Mouse (Mus musculus): ENCODE measurements at regions not wholly inside any gene's neighbourhood (a gene's known extent, or its start where the extent isn't known, plus 50 kb on each side); places are given as distances from the start of the nearest gene placed in this dataset.

GRCm38 (mm10) chr16:9303134-9303533 lies 473.2 kb downstream of the 1810013L24Rik start:
- in situ Hi-C loops (cut with MboI; ENCODE audit: low sequenced_read_pairs in 2 of 2, unreplicated experiment in 2 of 2), result no loop called here
- no peak overlapping the region for H3K4me3 ChIP-seq (ENCODE audit: insufficient read depth in 1 of 2, low read depth in 1 of 2, low read length in 2 of 2, poor library complexity in 1 of 2, severe bottlenecking in 1 of 2)
- DNase-seq (ENCODE audit: low read depth, low spot score), result no peak
- TF ChIP-seq ZNF384 (IDR thresholded peaks at IDR 0.05; ENCODE audit: low read depth, low read length) (no peak), CHD2 (IDR thresholded peaks at IDR 0.05; ENCODE audit: low read depth, low read length) (no peak), MAFK (IDR thresholded peaks at IDR 0.05; ENCODE audit: insufficient read depth, low read depth, low read length) (no peak), ZC3H11A (IDR thresholded peaks at IDR 0.05; ENCODE audit: borderline replicate concordance, low read depth, low read length) (no peak), HCFC1 (IDR thresholded peaks at IDR 0.05; ENCODE audit: borderline replicate concordance, insufficient read depth, low read length) (no peak)
- H3K4me1 ChIP-seq (ENCODE audit: control insufficient read depth in 2 of 2, insufficient read depth in 2 of 2, low read length in 2 of 2, poor library complexity in 1 of 2), result no peaks in the 10 kb centered on the region
- no peaks in the 10 kb centered on the region for H3K9me3 ChIP-seq (ENCODE audit: control insufficient read depth, insufficient read depth, low read depth, low read length)
- H3K9ac ChIP-seq (ENCODE audit: insufficient read depth, low read depth, low read length, poor library complexity, severe bottlenecking), result no peak overlapping the region
- H3K36me3 ChIP-seq (ENCODE audit: control insufficient read depth, insufficient read depth, low read length, poor library complexity, severe bottlenecking), result no peaks in the 10 kb centered on the region
- no peak overlapping the region for H3K27ac ChIP-seq (ENCODE audit: insufficient read depth, low read depth, low read length, poor library complexity, severe bottlenecking)

GRCm38 (mm10) chr16:9304079-9304478 lies 474.2 kb downstream of the 1810013L24Rik start:
- DNase-seq (ENCODE audit: low read depth, low spot score), result no peak
- no peak overlapping the region for H3K27ac ChIP-seq (ENCODE audit: insufficient read depth, low read depth, low read length, poor library complexity, severe bottlenecking)
- H3K9me3 ChIP-seq (ENCODE audit: control insufficient read depth, insufficient read depth, low read depth, low read length), result no peaks in the 10 kb centered on the region
- in situ Hi-C loops (cut with MboI; ENCODE audit: low sequenced_read_pairs in 2 of 2, unreplicated experiment in 2 of 2), result no loop called here
- H3K9ac ChIP-seq (ENCODE audit: insufficient read depth, low read depth, low read length, poor library complexity, severe bottlenecking), result no peak overlapping the region
- H3K4me1 ChIP-seq (ENCODE audit: control insufficient read depth in 2 of 2, insufficient read depth in 2 of 2, low read length in 2 of 2, poor library complexity in 1 of 2), result no peaks in the 10 kb centered on the region
- TF ChIP-seq ZC3H11A (IDR thresholded peaks at IDR 0.05; ENCODE audit: borderline replicate concordance, low read depth, low read length) (no peak), MAFK (IDR thresholded peaks at IDR 0.05; ENCODE audit: insufficient read depth, low read depth, low read length) (no peak), ZNF384 (IDR thresholded peaks at IDR 0.05; ENCODE audit: low read depth, low read length) (no peak), HCFC1 (IDR thresholded peaks at IDR 0.05; ENCODE audit: borderline replicate concordance, insufficient read depth, low read length) (no peak), CHD2 (IDR thresholded peaks at IDR 0.05; ENCODE audit: low read depth, low read length) (no peak)
- no peaks in the 10 kb centered on the region for H3K36me3 ChIP-seq (ENCODE audit: control insufficient read depth, insufficient read depth, low read length, poor library complexity, severe bottlenecking)
- no peak overlapping the region for H3K4me3 ChIP-seq (ENCODE audit: insufficient read depth in 1 of 2, low read depth in 1 of 2, low read length in 2 of 2, poor library complexity in 1 of 2, severe bottlenecking in 1 of 2)

- no peaks in the 10 kb centered on the region for H3K4me1 ChIP-seq (ENCODE audit: control insufficient read depth in 2 of 2, insufficient read depth in 2 of 2, low read length in 2 of 2, poor library complexity in 1 of 2)
- no peak for DNase-seq (ENCODE audit: low read depth, low spot score)
- H3K36me3 ChIP-seq (ENCODE audit: control insufficient read depth, insufficient read depth, low read length, poor library complexity, severe bottlenecking), result no peaks in the 10 kb centered on the region
- in situ Hi-C loops (cut with MboI; ENCODE audit: low sequenced_read_pairs in 2 of 2, unreplicated experiment in 2 of 2), result no loop called here
- H3K4me3 ChIP-seq (ENCODE audit: insufficient read depth in 1 of 2, low read depth in 1 of 2, low read length in 2 of 2, poor library complexity in 1 of 2, severe bottlenecking in 1 of 2), result no peak overlapping the region
- TF ChIP-seq ZC3H11A (IDR thresholded peaks at IDR 0.05; ENCODE audit: borderline replicate concordance, low read depth, low read length) (no peak), MAFK (IDR thresholded peaks at IDR 0.05; ENCODE audit: insufficient read depth, low read depth, low read length) (no peak), ZNF384 (IDR thresholded peaks at IDR 0.05; ENCODE audit: low read depth, low read length) (no peak), CHD2 (IDR thresholded peaks at IDR 0.05; ENCODE audit: low read depth, low read length) (no peak), HCFC1 (IDR thresholded peaks at IDR 0.05; ENCODE audit: borderline replicate concordance, insufficient read depth, low read length) (no peak)
- H3K9me3 ChIP-seq (ENCODE audit: control insufficient read depth, insufficient read depth, low read depth, low read length), result no peaks in the 10 kb centered on the region
- no peak overlapping the region for H3K27ac ChIP-seq (ENCODE audit: insufficient read depth, low read depth, low read length, poor library complexity, severe bottlenecking)
- H3K9ac ChIP-seq (ENCODE audit: insufficient read depth, low read depth, low read length, poor library complexity, severe bottlenecking), result no peak overlapping the region
Measured at GRCm38 (mm10) chr16:9310744-9311143, 480.8 kb downstream of the 1810013L24Rik start.

GRCm38 (mm10) chr16:9335626-9336025 lies 505.7 kb downstream of the 1810013L24Rik start:
- H3K4me1 ChIP-seq (ENCODE audit: control insufficient read depth in 2 of 2, insufficient read depth in 2 of 2, low read length in 2 of 2, poor library complexity in 1 of 2), result peaks cover 2 to 3% of the 10 kb centered on the region in 2 experiments; a peak in 1 of 4 replicates
- in situ Hi-C loops (cut with MboI; ENCODE audit: low sequenced_read_pairs in 2 of 2, unreplicated experiment in 2 of 2), result no loop called here
- no peaks in the 10 kb centered on the region for H3K36me3 ChIP-seq (ENCODE audit: control insufficient read depth, insufficient read depth, low read length, poor library complexity, severe bottlenecking)
- H3K9me3 ChIP-seq (ENCODE audit: control insufficient read depth, insufficient read depth, low read depth, low read length), result no peaks in the 10 kb centered on the region
- H3K9ac ChIP-seq (ENCODE audit: insufficient read depth, low read depth, low read length, poor library complexity, severe bottlenecking), result no peak overlapping the region
- no peak overlapping the region for H3K27ac ChIP-seq (ENCODE audit: insufficient read depth, low read depth, low read length, poor library complexity, severe bottlenecking)
- no peak for TF ChIP-seq ZC3H11A (IDR thresholded peaks at IDR 0.05; ENCODE audit: borderline replicate concordance, low read depth, low read length)
- no peak for TF ChIP-seq CHD2 (IDR thresholded peaks at IDR 0.05; ENCODE audit: low read depth, low read length)
- no peak for TF ChIP-seq MAFK (IDR thresholded peaks at IDR 0.05; ENCODE audit: insufficient read depth, low read depth, low read length)
- no peak for TF ChIP-seq ZNF384 (IDR thresholded peaks at IDR 0.05; ENCODE audit: low read depth, low read length)
- no peak for TF ChIP-seq HCFC1 (IDR thresholded peaks at IDR 0.05; ENCODE audit: borderline replicate concordance, insufficient read depth, low read length)
- DNase-seq (ENCODE audit: low read depth, low spot score), result no peak
- no peak overlapping the region for H3K4me3 ChIP-seq (ENCODE audit: insufficient read depth in 1 of 2, low read depth in 1 of 2, low read length in 2 of 2, poor library complexity in 1 of 2, severe bottlenecking in 1 of 2)

- no peak for DNase-seq (ENCODE audit: low read depth, low spot score)
- Histone ChIP-seq H3K9me3 (ENCODE audit: control insufficient read depth, insufficient read depth, low read depth, low read length) (no peaks in the 10 kb centered on the region), H3K4me3 (ENCODE audit: insufficient read depth in 1 of 2, low read depth in 1 of 2, low read length in 2 of 2, poor library complexity in 1 of 2, severe bottlenecking in 1 of 2) (no peak overlapping the region), H3K4me1 (ENCODE audit: control insufficient read depth in 2 of 2, insufficient read depth in 2 of 2, low read length in 2 of 2, poor library complexity in 1 of 2) (peaks cover 2 to 3% of the 10 kb centered on the region in 2 experiments; a peak in 1 of 4 replicates), H3K36me3 (ENCODE audit: control insufficient read depth, insufficient read depth, low read length, poor library complexity, severe bottlenecking) (no peaks in the 10 kb centered on the region), H3K27ac (ENCODE audit: insufficient read depth, low read depth, low read length, poor library complexity, severe bottlenecking) (no peak overlapping the region), H3K9ac (ENCODE audit: insufficient read depth, low read depth, low read length, poor library complexity, severe bottlenecking) (no peak overlapping the region)
- TF ChIP-seq ZNF384 (IDR thresholded peaks at IDR 0.05; ENCODE audit: low read depth, low read length), result no peak
- no peak for TF ChIP-seq ZC3H11A (IDR thresholded peaks at IDR 0.05; ENCODE audit: borderline replicate concordance, low read depth, low read length)
- TF ChIP-seq HCFC1 (IDR thresholded peaks at IDR 0.05; ENCODE audit: borderline replicate concordance, insufficient read depth, low read length), result no peak
- TF ChIP-seq CHD2 (IDR thresholded peaks at IDR 0.05; ENCODE audit: low read depth, low read length), result no peak
- no peak for TF ChIP-seq MAFK (IDR thresholded peaks at IDR 0.05; ENCODE audit: insufficient read depth, low read depth, low read length)
- in situ Hi-C loops (cut with MboI; ENCODE audit: low sequenced_read_pairs in 2 of 2, unreplicated experiment in 2 of 2), result no loop called here
Measured at GRCm38 (mm10) chr16:9336063-9336462, 506.2 kb downstream of the 1810013L24Rik start.

Measured in ES-E14 (cell line).